Mouse (Mus musculus) macrophage (primary cell): Measurements from ENCODE around the gene Dmwd. TPM values are rescaled to one million over a fixed set of nuclear protein-coding genes. Genes with fewer than 3 reads are reported as not detected.

Source experiments
- H3K27ac ChIP-seq: fragments of 350-480 bp; formaldehyde crosslinking; 2 replicates; pipeline ENCODE4 v1.9.0; 2021
- H3K36me3 ChIP-seq: fragments of 350-480 bp; formaldehyde crosslinking; 2 replicates; pipeline ENCODE4 v1.9.0; 2021; ENCODE audit errors: inconsistent target
- H3K4me3 ChIP-seq: fragments of 350-480 bp; formaldehyde crosslinking; 2 replicates; pipeline ENCODE4 v1.9.0; 2021; ENCODE audit errors: inconsistent target
- H3K79me2 ChIP-seq: fragments of 350-480 bp; formaldehyde crosslinking; 2 replicates; pipeline ENCODE4 v1.9.0; 2021; ENCODE audit errors: inconsistent target
- WGBS: methylation state at CpG from one replicate; pipeline ENCODE4 v1.1.7; 2026; ENCODE audit warnings: inconsistent platforms; ENCODE audit not compliant: missing documents; 5-methylcytosine and 5-hydroxymethylcytosine counted together
- polyA plus RNA-seq: library from polyadenylated mRNA; stranded (reverse); fragments of 250-400 nt; gene quantifications from 3 replicates; pipeline ENCODE4 v1.2.4, GENCODE M21; 2018; ENCODE audit warnings: inconsistent platforms
- total RNA-seq, 78 experiments: library from RNA; depleted of rRNA; stranded (reverse); fragments of 250-400 nt; gene quantifications; 1 replicate in 9 of 78; 2 replicates in 24 of 78; 3 replicates in 43 of 78; 4 replicates in 2 of 78; pipeline ENCODE4 v1.2.4; 2018; ENCODE audit warnings: inconsistent platforms in 56 of 78

Dmwd gene
- 10 to 100 TPM in 2 of 26 experiments, 1 to 10 TPM in 18, under 1 TPM in 5, not detected in 1; 0.47 to 19.3 (median 2.4) TPM for total RNA-seq (2018; cell fraction: chromatin; rRNA removed)
- total RNA-seq (2018; cell fraction: cytosol; rRNA removed) = 1 to 10 TPM in 13 of 26 experiments, under 1 TPM in 13; 0.22 to 5.2 (median 1.00) TPM
- 10 to 100 TPM in 2 of 26 experiments, 1 to 10 TPM in 13, under 1 TPM in 9, not detected in 2; 0.28 to 32.9 (median 2.3) TPM for total RNA-seq (2018; cell fraction: nucleus; rRNA removed)
- polyA plus RNA-seq = 0.19 to 12.9 TPM (median 0.32 TPM) in 3 replicates

- 2% methylated on average over 84 of the region's 91 CpGs for WGBS
- H3K27ac ChIP-seq = 0 out of 2 replicates have a peak within 1 kb of the TSS, but pooled peaks have one; percentile 22
- peak within 1 kb of the TSS; percentile 39 for H3K4me3 ChIP-seq
Observed at GRCm38 (mm10) chr7:19075723-19076585, at the start of gene Dmwd. Gene Dmwd, plus strand, starts transcription at chr7:19076227.

DNA sequence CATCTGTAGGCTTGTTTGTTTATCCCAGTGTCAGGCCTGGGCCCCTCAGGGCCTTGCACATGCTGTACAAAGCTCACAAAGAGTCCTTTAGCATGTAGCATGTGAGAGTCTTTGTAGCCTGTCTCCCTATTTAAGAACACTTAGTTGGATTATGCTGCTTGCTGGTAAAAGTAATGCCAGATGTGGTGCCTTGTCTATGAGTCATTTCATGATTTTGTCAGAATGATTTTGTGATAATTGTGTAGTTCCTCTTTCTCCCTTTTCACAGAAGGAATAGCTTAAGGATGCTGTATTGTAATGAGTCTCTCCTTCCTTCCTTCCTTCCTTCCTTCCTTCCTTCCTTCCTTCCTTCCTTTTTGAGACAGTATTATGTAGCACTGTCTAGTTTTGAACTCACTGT lies 48.0 kb upstream of the Dmwd start:
- H3K79me2 ChIP-seq = peaks cover 32% of the 10 kb centered on the region
- H3K4me3 ChIP-seq = no peak overlapping the region
- H3K36me3 ChIP-seq = peaks cover 38% of the 10 kb centered on the region
- H3K27ac ChIP-seq = peak overlapping the region; percentile 51

More at GRCm38 (mm10) chr7:19075723-19076585, at the start of gene Dmwd:
- no peaks in the 10 kb centered on the region for H3K79me2 ChIP-seq
- H3K36me3 ChIP-seq = no peaks in the 10 kb centered on the region

DNA sequence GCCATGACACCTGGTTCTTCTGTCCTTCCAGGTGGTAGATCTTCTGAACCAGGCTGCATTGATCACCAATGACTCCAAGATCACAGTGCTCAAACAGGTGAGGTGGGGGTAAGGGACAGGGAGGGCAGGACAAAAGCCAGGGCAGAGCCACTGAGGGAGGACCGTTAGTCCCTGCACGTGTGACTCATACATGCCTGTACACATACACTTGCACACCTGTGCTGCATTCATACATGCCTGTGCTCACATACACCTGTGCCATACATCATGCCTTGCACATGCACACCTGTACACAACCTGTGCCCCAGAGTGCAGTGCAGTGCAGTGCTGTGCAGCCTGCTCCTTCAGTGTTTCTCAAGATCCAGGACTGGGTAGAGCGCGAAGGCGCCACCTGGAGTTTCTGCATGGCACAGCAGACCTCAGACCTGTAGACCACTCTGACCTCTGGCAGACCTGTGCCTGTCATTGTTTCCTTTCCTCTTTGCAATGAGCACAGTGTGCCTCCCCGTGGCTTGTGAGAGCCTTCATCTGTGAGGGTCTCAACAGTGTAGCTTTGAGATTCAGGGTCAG lies 46.9 kb upstream of the Dmwd start:
- WGBS = 76% methylated on average over 6 of the region's 6 CpGs

DNA sequence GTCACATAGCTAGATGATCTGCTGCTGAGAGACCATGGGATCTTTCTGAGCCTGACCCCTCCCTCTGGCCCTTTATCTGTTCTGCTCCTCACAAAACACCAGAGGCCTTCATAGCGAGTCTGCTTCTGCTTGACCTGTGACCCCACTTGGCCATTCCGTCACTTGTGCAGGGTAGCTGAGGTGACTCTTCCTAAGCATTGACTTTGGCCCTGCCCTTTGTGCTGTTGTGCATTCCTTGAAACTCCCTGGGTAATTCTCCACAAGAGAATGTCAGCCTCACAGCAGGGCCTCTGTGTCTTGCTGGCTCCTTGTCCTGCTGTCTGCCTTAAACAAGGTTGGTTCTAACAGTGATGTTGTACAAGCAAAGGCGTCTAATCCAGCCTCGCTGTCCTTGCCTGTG lies 44.4 kb upstream of the Dmwd start:
- peaks cover 71% of the 10 kb centered on the region for H3K36me3 ChIP-seq
- H3K27ac ChIP-seq = no peak overlapping the region
- WGBS = 97% methylated on average over 4 of the region's 4 CpGs
- no peak overlapping the region for H3K4me3 ChIP-seq
- peaks cover 10% of the 10 kb centered on the region for H3K79me2 ChIP-seq

More for the DNA sequence above, 46.9 kb upstream of the Dmwd start:
- no peak overlapping the region for H3K27ac ChIP-seq
- H3K36me3 ChIP-seq = peaks cover 47% of the 10 kb centered on the region
- H3K79me2 ChIP-seq = peaks cover 32% of the 10 kb centered on the region
- H3K4me3 ChIP-seq = no peak overlapping the region

GRCm38 (mm10) chr7:19044616-19045015 lies 31.4 kb upstream of the Dmwd start:
- 97% methylated on average over 6 of the region's 6 CpGs for WGBS

GRCm38 (mm10) chr7:19046286-19047069 lies 29.5 kb upstream of the Dmwd start:
- no peaks in the 10 kb centered on the region for H3K79me2 ChIP-seq
- 94% methylated on average over 11 of the region's 11 CpGs for WGBS
- peaks cover 96% of the 10 kb centered on the region for H3K36me3 ChIP-seq
- H3K27ac ChIP-seq = no peak overlapping the region
- no peak overlapping the region for H3K4me3 ChIP-seq

More at GRCm38 (mm10) chr7:19044616-19045015, 31.4 kb upstream of the Dmwd start:
- no peak overlapping the region for H3K27ac ChIP-seq
- no peak overlapping the region for H3K4me3 ChIP-seq
- H3K36me3 ChIP-seq = peaks cover 96% of the 10 kb centered on the region
- no peaks in the 10 kb centered on the region for H3K79me2 ChIP-seq

- no peak overlapping the region for H3K27ac ChIP-seq
- H3K4me3 ChIP-seq = no peak overlapping the region
- peaks cover 90% of the 10 kb centered on the region for H3K36me3 ChIP-seq
- no peaks in the 10 kb centered on the region for H3K79me2 ChIP-seq
- 74% methylated on average over 14 of the region's 14 CpGs for WGBS
Observed at GRCm38 (mm10) chr7:19048006-19048527, 28.0 kb upstream of the Dmwd start.

DNA sequence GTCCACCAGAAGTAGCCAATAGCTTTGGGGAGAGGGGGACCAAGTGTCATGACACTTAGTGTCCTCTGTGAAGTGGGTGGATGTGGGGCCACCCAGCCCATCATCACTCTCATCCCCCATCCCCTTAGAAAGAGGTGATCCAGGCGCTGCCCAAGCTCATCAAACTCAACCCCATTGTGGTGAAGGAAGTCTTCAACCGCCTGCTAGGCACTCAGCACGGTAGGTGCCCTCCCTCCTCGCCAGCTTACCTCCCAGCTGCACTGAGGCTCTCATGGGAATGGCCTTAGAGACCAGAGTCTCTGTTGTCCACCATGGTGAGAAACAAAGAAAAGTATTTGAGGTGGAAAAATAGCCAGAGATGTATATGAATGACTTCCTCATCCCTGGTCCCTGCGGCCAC lies 26.8 kb upstream of the Dmwd start:
- Histone ChIP-seq H3K36me3 (peaks cover 81% of the 10 kb centered on the region), H3K79me2 (no peaks in the 10 kb centered on the region), H3K4me3 (no peak overlapping the region), H3K27ac (no peak overlapping the region)
- WGBS = 87% methylated on average over 4 of the region's 5 CpGs

- no peaks in the 10 kb centered on the region for H3K79me2 ChIP-seq
- 83% methylated on average over 7 of the region's 8 CpGs for WGBS
- H3K36me3 ChIP-seq = peaks cover 72% of the 10 kb centered on the region
- H3K4me3 ChIP-seq = no peak overlapping the region
- no peak overlapping the region for H3K27ac ChIP-seq
Observed at GRCm38 (mm10) chr7:19050172-19050571, 25.9 kb upstream of the Dmwd start.

DNA sequence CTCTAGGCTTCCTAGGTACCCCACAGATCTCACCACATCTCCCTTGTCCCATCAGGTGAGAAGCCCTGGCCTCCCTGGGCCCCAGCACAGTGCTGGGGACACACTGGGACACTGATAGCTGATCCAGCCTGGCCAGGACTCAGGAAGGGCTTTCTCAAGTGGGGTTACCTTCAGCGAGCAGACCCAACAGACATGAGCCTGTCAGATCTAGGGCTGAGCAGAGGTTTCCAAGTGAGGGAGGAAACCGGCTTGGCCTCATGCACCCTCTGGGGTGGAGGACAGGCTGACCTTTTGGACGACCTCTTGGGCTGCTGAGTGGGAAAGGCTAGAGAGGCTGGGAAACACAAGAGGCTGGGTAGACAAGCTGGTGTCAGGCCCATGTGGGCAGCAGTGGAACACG lies 24.9 kb upstream of the Dmwd start:
- H3K36me3 ChIP-seq = peaks cover 62% of the 10 kb centered on the region
- no peak overlapping the region for H3K27ac ChIP-seq
- H3K4me3 ChIP-seq = no peak overlapping the region
- H3K79me2 ChIP-seq = no peaks in the 10 kb centered on the region
- 86% methylated on average over 4 of the region's 4 CpGs for WGBS

DNA sequence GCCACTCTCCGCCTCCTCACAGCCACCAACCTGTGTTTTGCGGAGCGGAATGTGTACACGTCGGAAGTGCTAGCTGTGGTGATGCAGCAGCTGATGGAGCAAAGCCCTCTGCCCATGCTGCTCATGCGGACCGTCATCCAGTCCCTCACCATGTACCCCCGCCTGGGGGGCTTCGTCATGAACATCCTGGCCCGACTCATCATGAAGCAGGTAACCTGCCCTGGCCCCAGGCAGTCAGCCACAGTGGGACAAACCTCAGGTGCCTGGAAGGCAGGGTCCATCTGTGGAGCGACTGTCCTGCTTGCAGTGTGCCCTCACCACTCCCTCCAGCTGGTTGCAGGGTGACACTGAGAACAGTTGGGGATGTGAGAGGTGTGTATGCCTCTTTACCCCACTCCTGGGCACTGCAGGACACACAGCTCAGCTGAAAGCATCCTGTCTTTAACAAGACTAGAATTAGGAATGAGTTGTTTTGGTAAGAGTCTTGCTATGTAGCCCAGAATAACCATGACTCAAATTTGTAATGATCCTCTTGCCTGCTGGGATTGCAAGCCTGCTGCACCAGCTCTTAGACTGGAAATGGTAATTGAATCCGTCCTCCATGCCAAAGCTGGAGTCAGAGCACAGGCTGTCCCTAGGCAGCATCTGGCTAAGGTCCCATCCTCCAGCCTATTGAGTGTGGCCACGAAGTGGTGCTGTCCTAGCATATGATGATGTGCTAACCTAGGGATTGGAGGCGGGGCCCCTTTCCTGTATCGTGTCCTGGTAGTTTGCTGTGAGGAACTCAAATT lies 23.5 kb upstream of the Dmwd start:
- Histone ChIP-seq H3K36me3 (peaks cover 48% of the 10 kb centered on the region), H3K79me2 (no peaks in the 10 kb centered on the region), H3K27ac (no peak overlapping the region), H3K4me3 (no peak overlapping the region)
- WGBS = 93% methylated on average over 15 of the region's 15 CpGs

DNA sequence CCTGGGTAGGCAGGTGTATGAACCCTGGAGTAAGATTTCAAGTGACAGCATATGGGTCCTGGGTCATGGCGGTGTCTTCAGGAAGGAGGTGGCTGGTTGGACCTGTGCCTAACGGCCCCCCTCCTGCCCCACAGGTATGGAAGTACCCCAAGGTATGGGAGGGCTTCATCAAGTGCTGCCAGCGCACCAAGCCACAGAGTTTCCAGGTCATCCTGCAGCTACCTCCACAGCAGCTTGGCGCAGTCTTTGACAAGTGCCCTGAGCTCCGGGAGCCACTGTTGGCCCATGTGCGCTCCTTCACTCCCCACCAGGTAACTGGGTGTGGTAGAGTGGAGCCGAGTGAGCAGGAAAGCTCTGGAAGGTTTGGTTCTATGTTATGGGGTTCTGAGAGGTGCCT lies 22.9 kb upstream of the Dmwd start:
- Histone ChIP-seq H3K79me2 (no peaks in the 10 kb centered on the region), H3K4me3 (no peak overlapping the region), H3K36me3 (peaks cover 42% of the 10 kb centered on the region), H3K27ac (no peak overlapping the region)
- WGBS = 97% methylated on average over 7 of the region's 7 CpGs

DNA sequence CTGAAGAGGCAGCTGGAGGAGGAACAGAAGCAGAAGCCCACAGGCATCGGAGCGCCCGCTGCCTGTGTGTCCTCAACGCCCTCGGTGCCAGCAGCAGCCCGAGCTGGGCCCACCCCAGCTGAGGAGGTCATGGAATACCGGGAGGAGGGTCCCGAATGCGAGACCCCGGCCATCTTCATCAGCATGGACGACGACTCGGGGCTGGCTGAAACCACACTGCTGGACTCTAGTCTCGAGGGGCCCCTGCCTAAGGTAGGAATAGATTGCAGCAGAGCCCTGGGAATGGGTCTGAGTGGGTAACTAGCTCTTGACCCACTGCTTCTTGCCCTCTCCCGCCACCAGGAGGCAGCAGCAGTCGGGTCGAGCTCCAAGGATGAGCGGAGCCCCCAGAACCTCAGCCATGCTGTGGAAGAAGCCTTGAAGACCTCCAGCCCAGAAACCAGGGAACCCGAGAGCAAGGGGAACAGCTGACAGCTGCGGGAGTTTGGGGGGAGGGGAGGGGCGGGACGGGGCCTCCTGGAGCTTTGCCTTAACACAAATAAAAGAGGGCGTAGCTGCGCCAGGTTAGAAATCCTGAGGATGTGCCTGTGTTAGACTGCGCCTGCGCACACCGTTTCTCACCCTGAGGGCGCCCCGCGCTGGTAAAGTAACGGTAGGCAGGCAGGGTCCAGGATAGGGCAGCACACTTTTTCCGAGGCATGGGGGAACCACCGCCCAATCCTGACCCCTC lies 21.8 kb upstream of the Dmwd start, which contains the start of gene Rsph6a:
Gene Rsph6a (plus strand): TSS at position 644 of the 730 bp plus-strand sequence.
- H3K36me3 ChIP-seq = peaks cover 33% of the 10 kb centered on the region
- no peaks in the 10 kb centered on the region for H3K79me2 ChIP-seq
- no peak within 1 kb of the TSS for H3K27ac ChIP-seq
- WGBS = 84% methylated on average over 33 of the region's 33 CpGs
- H3K4me3 ChIP-seq = no peak within 1 kb of the TSS
